Mouse (Mus musculus): ENCODE measurements around the gene Ackr3. TPM values are rescaled to one million over a fixed set of nuclear protein-coding genes. Genes with fewer than 3 reads are reported as not detected.

The Ackr3 gene
- not detected in 2 replicates for polyA plus RNA-seq (2012; ENCODE audit: insufficient read depth, insufficient read length, low replicate concordance, missing spikeins)

DNA sequence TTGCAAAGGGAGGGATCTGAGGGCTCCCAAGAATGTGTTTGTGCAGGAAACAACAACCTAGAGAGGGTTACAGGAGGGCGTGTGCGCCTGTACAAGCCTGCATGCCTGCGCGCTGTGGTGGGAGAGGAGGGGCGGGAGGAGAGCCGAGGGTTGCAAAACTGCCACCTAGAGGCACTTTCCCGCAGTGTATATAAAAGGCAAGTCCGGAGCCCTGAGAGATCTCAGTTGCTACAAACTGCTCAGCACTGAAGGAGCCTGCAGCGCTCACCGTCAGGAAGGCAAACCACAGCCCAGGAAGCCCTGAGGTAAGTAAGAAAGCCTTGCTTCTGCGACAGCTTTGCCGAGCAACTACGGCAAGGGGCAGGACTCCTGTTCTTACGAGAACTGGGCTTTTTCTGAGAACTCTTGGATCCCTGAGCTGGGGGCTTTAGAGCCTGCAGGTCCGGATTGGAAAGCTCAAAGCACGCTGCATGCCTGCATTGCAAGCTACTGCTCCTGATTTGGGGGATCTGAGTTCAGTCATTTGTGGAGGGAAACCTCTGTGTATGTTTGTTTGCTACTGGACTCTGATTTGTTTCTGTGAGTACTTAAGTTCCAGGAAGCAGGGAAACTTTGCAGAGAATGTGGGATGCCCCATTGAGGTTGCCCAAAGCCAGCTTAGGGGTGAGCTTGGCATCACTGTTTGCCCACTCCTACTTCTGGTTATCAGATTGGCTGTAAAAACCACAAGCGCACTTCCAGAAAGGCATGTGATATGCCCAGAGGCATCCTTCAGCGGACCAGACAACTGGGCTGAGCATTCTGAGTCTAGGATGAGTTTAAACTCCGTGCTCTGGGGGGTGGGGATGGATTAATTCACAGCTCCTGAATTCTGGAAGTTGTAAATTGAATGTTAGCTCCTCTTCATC is at the start of gene Ackr3:
Gene Ackr3, plus strand, starts transcription at position 198 of the 908 bp plus-strand sequence.
- WGBS = 7% methylated on average over 19 of the region's 19 CpGs
- peak; percentile 60; the same call in 1 of the 2 replicates for TF ChIP-seq POLR2A (IDR thresholded peaks at IDR 0.05; ENCODE audit: insufficient read depth, low read depth, low read length)
- TF ChIP-seq CTCF (IDR thresholded peaks at IDR 0.05; ENCODE audit: insufficient read depth, low read depth, low read length) = peak; percentile 51

GRCm38 (mm10) chr1:90156589-90156988 is 47.2 kb upstream of the Ackr3 start:
- 82% methylated on average over 7 of the region's 7 CpGs for WGBS
- Histone ChIP-seq H3K4me3 (ENCODE audit: insufficient read depth, low read depth, low read length) (no peak overlapping the region), H3K27ac (ENCODE audit: insufficient read depth, low read depth, low read length) (no peak overlapping the region)

More for the DNA sequence above, at the start of gene Ackr3:
- Histone ChIP-seq H3K4me3 (ENCODE audit: insufficient read depth, low read depth, low read length) (peak within 1 kb of the TSS; percentile 45), H3K4me1 (ENCODE audit: control insufficient read depth, insufficient read depth, low read length) (peaks cover 19% of the 10 kb centered on the region), H3K27ac (ENCODE audit: insufficient read depth, low read depth, low read length) (0 out of 2 replicates have a peak within 1 kb of the TSS, but pooled peaks have one; percentile 19)

GRCm38 (mm10) chr1:90159927-90160326 is 43.9 kb upstream of the Ackr3 start:
- peaks cover 10% of the 10 kb centered on the region for H3K4me1 ChIP-seq (ENCODE audit: control insufficient read depth, insufficient read depth, low read length)
- TF ChIP-seq POLR2A (IDR thresholded peaks at IDR 0.05; ENCODE audit: insufficient read depth, low read depth, low read length) (no peak), CTCF (IDR thresholded peaks at IDR 0.05; ENCODE audit: insufficient read depth, low read depth, low read length) (no peak)
- H3K4me3 ChIP-seq (ENCODE audit: insufficient read depth, low read depth, low read length) = no peak overlapping the region
- no peak overlapping the region for H3K27ac ChIP-seq (ENCODE audit: insufficient read depth, low read depth, low read length)
- WGBS = 68% methylated on average over 13 of the region's 13 CpGs

More at GRCm38 (mm10) chr1:90156589-90156988, 47.2 kb upstream of the Ackr3 start:
- TF ChIP-seq POLR2A (IDR thresholded peaks at IDR 0.05; ENCODE audit: insufficient read depth, low read depth, low read length) (no peak), CTCF (IDR thresholded peaks at IDR 0.05; ENCODE audit: insufficient read depth, low read depth, low read length) (no peak)
- peaks cover 12% of the 10 kb centered on the region for H3K4me1 ChIP-seq (ENCODE audit: control insufficient read depth, insufficient read depth, low read length)

GRCm38 (mm10) chr1:90161623-90162022 is 42.2 kb upstream of the Ackr3 start:
- 84% methylated on average over 6 of the region's 6 CpGs for WGBS
- Histone ChIP-seq H3K4me1 (ENCODE audit: control insufficient read depth, insufficient read depth, low read length) (peaks cover 10% of the 10 kb centered on the region), H3K27ac (ENCODE audit: insufficient read depth, low read depth, low read length) (no peak overlapping the region), H3K4me3 (ENCODE audit: insufficient read depth, low read depth, low read length) (no peak overlapping the region)
- TF ChIP-seq CTCF (IDR thresholded peaks at IDR 0.05; ENCODE audit: insufficient read depth, low read depth, low read length) (no peak), POLR2A (IDR thresholded peaks at IDR 0.05; ENCODE audit: insufficient read depth, low read depth, low read length) (no peak)

DNA sequence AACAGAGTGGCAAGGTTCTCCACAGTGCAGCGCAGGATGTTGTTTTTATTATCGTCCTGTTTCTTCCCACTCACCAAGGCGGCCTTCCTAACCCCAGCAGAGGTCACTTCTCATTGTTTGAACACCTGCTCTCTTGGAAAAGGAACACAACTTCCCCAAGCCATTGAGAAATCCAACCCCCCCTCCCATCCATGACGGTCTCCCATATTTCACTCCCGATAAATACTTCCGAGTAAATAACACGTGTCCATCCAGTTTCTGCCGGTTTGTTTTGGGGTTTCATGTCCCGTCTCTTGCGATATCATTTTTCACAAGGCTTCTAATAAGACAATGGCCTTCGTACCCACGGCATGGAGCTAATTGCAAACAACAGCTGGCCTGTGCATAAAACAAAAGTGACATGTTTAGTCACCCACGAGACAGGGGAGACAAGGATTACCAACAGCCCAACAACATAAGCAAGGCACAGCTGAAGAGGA is 41.4 kb upstream of the Ackr3 start:
- H3K4me1 ChIP-seq (ENCODE audit: control insufficient read depth, insufficient read depth, low read length) = peaks cover 10% of the 10 kb centered on the region
- H3K27ac ChIP-seq (ENCODE audit: insufficient read depth, low read depth, low read length) = no peak overlapping the region
- WGBS = 62% methylated on average over 13 of the region's 13 CpGs
- H3K4me3 ChIP-seq (ENCODE audit: insufficient read depth, low read depth, low read length) = no peak overlapping the region
- no peak for TF ChIP-seq POLR2A (IDR thresholded peaks at IDR 0.05; ENCODE audit: insufficient read depth, low read depth, low read length)
- no peak for TF ChIP-seq CTCF (IDR thresholded peaks at IDR 0.05; ENCODE audit: insufficient read depth, low read depth, low read length)

- TF ChIP-seq POLR2A (IDR thresholded peaks at IDR 0.05; ENCODE audit: insufficient read depth, low read depth, low read length) (no peak), CTCF (IDR thresholded peaks at IDR 0.05; ENCODE audit: insufficient read depth, low read depth, low read length) (no peak)
- WGBS = 55% methylated on average over 7 of the region's 7 CpGs
- peaks cover 10% of the 10 kb centered on the region for H3K4me1 ChIP-seq (ENCODE audit: control insufficient read depth, insufficient read depth, low read length)
- H3K27ac ChIP-seq (ENCODE audit: insufficient read depth, low read depth, low read length) = no peak overlapping the region
- H3K4me3 ChIP-seq (ENCODE audit: insufficient read depth, low read depth, low read length) = no peak overlapping the region
Measured at GRCm38 (mm10) chr1:90163161-90163560, 40.6 kb upstream of the Ackr3 start.

GRCm38 (mm10) chr1:90164319-90164718 is 39.5 kb upstream of the Ackr3 start:
- H3K4me1 ChIP-seq (ENCODE audit: control insufficient read depth, insufficient read depth, low read length) = peaks cover 14% of the 10 kb centered on the region
- WGBS = 19% methylated on average over 3 of the region's 3 CpGs
- TF ChIP-seq POLR2A (IDR thresholded peaks at IDR 0.05; ENCODE audit: insufficient read depth, low read depth, low read length) (no peak), CTCF (IDR thresholded peaks at IDR 0.05; ENCODE audit: insufficient read depth, low read depth, low read length) (no peak)
- H3K27ac ChIP-seq (ENCODE audit: insufficient read depth, low read depth, low read length) = 0 out of 2 replicates have a peak overlapping the region, but pooled peaks have one; percentile 27
- H3K4me3 ChIP-seq (ENCODE audit: insufficient read depth, low read depth, low read length) = no peak overlapping the region

DNA sequence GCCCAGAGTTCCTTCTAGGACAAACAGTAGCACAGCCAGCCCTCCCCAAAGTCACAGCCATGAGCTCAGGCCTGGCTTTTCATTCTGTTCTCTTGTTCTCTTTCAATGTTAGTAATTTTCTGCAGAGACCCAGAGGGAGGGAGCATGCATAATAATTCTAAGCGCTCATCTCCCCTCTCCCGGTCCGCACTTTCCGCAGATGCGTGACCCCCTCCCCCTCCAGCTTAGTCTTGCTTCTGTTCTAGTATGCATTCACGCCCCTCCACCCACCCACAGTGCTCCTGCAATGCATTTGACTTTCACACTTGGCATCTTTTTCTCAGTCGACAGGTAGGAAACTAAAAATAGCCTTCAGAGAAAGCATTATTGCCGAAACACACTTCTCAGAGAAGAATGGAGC is 29.4 kb upstream of the Ackr3 start:
- WGBS = 30% methylated on average over 8 of the region's 8 CpGs
- H3K4me1 ChIP-seq (ENCODE audit: control insufficient read depth, insufficient read depth, low read length) = peaks cover 9% of the 10 kb centered on the region
- no peak for TF ChIP-seq CTCF (IDR thresholded peaks at IDR 0.05; ENCODE audit: insufficient read depth, low read depth, low read length)
- no peak for TF ChIP-seq POLR2A (IDR thresholded peaks at IDR 0.05; ENCODE audit: insufficient read depth, low read depth, low read length)
- H3K4me3 ChIP-seq (ENCODE audit: insufficient read depth, low read depth, low read length) = no peak overlapping the region
- no peak overlapping the region for H3K27ac ChIP-seq (ENCODE audit: insufficient read depth, low read depth, low read length)

GRCm38 (mm10) chr1:90176223-90176622 is 27.6 kb upstream of the Ackr3 start:
- Histone ChIP-seq H3K4me1 (ENCODE audit: control insufficient read depth, insufficient read depth, low read length) (peaks cover 9% of the 10 kb centered on the region), H3K4me3 (ENCODE audit: insufficient read depth, low read depth, low read length) (no peak overlapping the region), H3K27ac (ENCODE audit: insufficient read depth, low read depth, low read length) (no peak overlapping the region)
- TF ChIP-seq CTCF (IDR thresholded peaks at IDR 0.05; ENCODE audit: insufficient read depth, low read depth, low read length) (no peak), POLR2A (IDR thresholded peaks at IDR 0.05; ENCODE audit: insufficient read depth, low read depth, low read length) (no peak)
- 57% methylated on average over 7 of the region's 7 CpGs for WGBS
